Comparison of ENCODE assay signal across 8 mouse cellular contexts in genomic region chr6:124297378-124297777, GRCm38 (mm10). TPM values are rescaled to one million over a fixed set of nuclear protein-coding genes. Genes with fewer than 3 reads are reported as not detected.
DNase-seq lines count a peak whose midpoint lies in the region; ATAC-seq and TF ChIP-seq lines count a peak whose summit lies in the region.
"Not testable (repeated sequence)": the region's sequence is repeated elsewhere in the genome, so short reads cannot be mapped to it uniquely, and the experiment has no call there.
"Had no signal": no experiment of that assay in that cellular context is flagged by ENCODE, and none has a peak within 500 bp of the region (broad histone marks: within the 10 kb centered on the region; RNA-seq: fewer than 3 reads in every experiment).

No protein-coding gene starts in this region.

- H3K79me2 ChIP-seq in macrophage (ENCODE audit: inconsistent target) = not testable (repeated sequence)

- H3K9me3 ChIP-seq in G1E (replicated peaks) = not testable (repeated sequence)

- H3K4me1 ChIP-seq in G1E (ENCODE audit: insufficient read depth, low read depth, low read length) = not testable (repeated sequence)

- peak; percentile 49 for ATAC-seq in G1E (ENCODE audit: extremely low read depth, insufficient number of reproducible peaks, low FRiP score, poor library complexity, severe bottlenecking)
- peak; percentile 100 for ATAC-seq in granulocyte monocyte progenitor cell, adult 5-6 weeks (replicated peaks; ENCODE audit: poor library complexity, severe bottlenecking)
- peak; percentile 90 for ATAC-seq in megakaryocyte progenitor cell, adult 5-6 weeks (replicated peaks; ENCODE audit: poor library complexity)
- peak; percentile 56; the same call in 1 of the 2 replicates for ATAC-seq in neutrophil, adult 5-6 weeks (ENCODE audit: extremely low read depth, insufficient number of reproducible peaks, low FRiP score, poor library complexity, severe bottlenecking)

- not testable (repeated sequence) for H3K4me3 ChIP-seq in G1E (ENCODE audit: low read depth, low read length); macrophage (ENCODE audit: inconsistent target)

- not testable (repeated sequence) for DNase-seq in G1E (ENCODE audit: low spot score)

- TF ChIP-seq CTCF in G1E (IDR thresholded peaks at IDR 0.05; ENCODE audit: low read depth, low read length) = not testable (repeated sequence)

- H3K27me3 ChIP-seq in G1E (ENCODE audit: insufficient read depth, low read length) = not testable (repeated sequence)

- WGBS in macrophage (ENCODE audit: missing documents) = 90% methylated on average over 4 of the region's 5 CpGs

- not testable (repeated sequence) for H3K36me3 ChIP-seq in G1E (replicated peaks); macrophage (ENCODE audit: inconsistent target)

- H3K27ac ChIP-seq in macrophage = 0 out of 2 replicates have a peak overlapping the region, but pooled peaks have one; percentile 15

RNA-seq across cellular contexts. Expression of gene Cd163, which starts 7.1 kb away (rescaled TPM):
- not detected in 2 replicates for total RNA-seq in G1E (2014; fragmentation: Nextera tagmentation)
- 0.06 and 0.27 TPM in 2 replicates for total RNA-seq in G1E (2017)
- not detected in 2 replicates for polyA plus RNA-seq in G1E (2012)
- total RNA-seq in granulocyte monocyte progenitor cell, adult 5-6 weeks (2014; fragmentation: Nextera tagmentation) = 1.2 and 2.9 TPM in 2 replicates
- total RNA-seq in granulocyte monocyte progenitor cell, adult 5-6 weeks (2017) = 2.3 and 2.4 TPM in 2 replicates
- total RNA-seq in macrophage (2018; cell fraction: chromatin; rRNA removed) = 1 to 10 TPM in 4 of 26 experiments, under 1 TPM in 7, not detected in 15; 0.16 to 1.8 (median 0.62) TPM
- total RNA-seq in macrophage (2018; cell fraction: cytosol; rRNA removed) = 1 to 10 TPM in 9 of 26 experiments, under 1 TPM in 15, not detected in 2; 0.03 to 1.6 (median 0.69) TPM
- 1 to 10 TPM in 7 of 26 experiments, under 1 TPM in 7, not detected in 12; 0.13 to 4.7 (median 1.0) TPM for total RNA-seq in macrophage (2018; cell fraction: nucleus; rRNA removed)
- 1.3 to 3.2 TPM (median 1.4 TPM) in 3 replicates for polyA plus RNA-seq in macrophage (2018)
- total RNA-seq in megakaryocyte progenitor cell, adult 5-6 weeks (2015) = 0.76 and 0.86 TPM in 2 replicates
- 2.7 TPM in 2 replicates for total RNA-seq in megakaryocyte progenitor cell, adult 5-6 weeks (2017)
- 0.23 and 0.61 TPM in 2 replicates for total RNA-seq in neutrophil, adult 5-6 weeks (2017)
- polyA plus RNA-seq: embryonic facial prominence, embryonic 10.5 days; embryonic facial prominence, embryonic 12.5 days; forebrain, embryonic 11.5 days had no signal

Comparison
In these comparisons a context has a peak if more than half of its experiments do, and no peak if none do; other contexts are left out.
1. ATAC-seq: peak in every context shown above with its lines; median percentile 100 in granulocyte monocyte progenitor cell, adult 5-6 weeks; 90 in megakaryocyte progenitor cell, adult 5-6 weeks; 56 in neutrophil, adult 5-6 weeks; 49 in G1E.